Mouse (Mus musculus) heart, embryonic 15.5 days (tissue): Measurements from ENCODE around the gene Cfb. TPM values are rescaled to one million over a fixed set of nuclear protein-coding genes. Genes with fewer than 3 reads are reported as not detected.

ENCODE experiments used
- ATAC-seq: fragments of 200-750 bp; cut with Nextera tagmentation; replicated peaks from 2 replicates; pipeline ENCODE4 v1.8.0; 2017; ENCODE audit warnings: low read depth, moderate TSS enrichment; ENCODE audit not compliant: insufficient number of reproducible peaks, insufficient read depth, low FRiP score
- H3K27ac ChIP-seq: fragments of 300-500 bp; sonication (generic); 2 replicates; pipeline ENCODE4 v1.5.1; 2015; ENCODE audit warnings: mild to moderate bottlenecking, inconsistent platforms
- H3K27me3 ChIP-seq: fragments of 300-500 bp; sonication (generic); 2 replicates; pipeline ENCODE4 v1.6.1; 2015; ENCODE audit warnings: inconsistent platforms
- H3K36me3 ChIP-seq: fragments of 300-500 bp; sonication (generic); 2 replicates; pipeline ENCODE4 v1.6.1; 2015; ENCODE audit warnings: mild to moderate bottlenecking, inconsistent platforms
- H3K4me1 ChIP-seq: fragments of 300-500 bp; sonication (generic); replicated peaks from 2 replicates; pipeline ENCODE4 v1.6.1; 2015; ENCODE audit warnings: inconsistent platforms
- H3K4me2 ChIP-seq: fragments of 300-500 bp; sonication (generic); 2 replicates; pipeline ENCODE4 v1.6.1; 2015; ENCODE audit warnings: inconsistent platforms, mild to moderate bottlenecking, moderate library complexity
- H3K4me3 ChIP-seq: fragments of 300-500 bp; sonication (generic); 2 replicates; pipeline ENCODE4 v1.5.1; 2015; ENCODE audit warnings: mild to moderate bottlenecking, inconsistent platforms
- H3K9ac ChIP-seq: fragments of 300-500 bp; sonication (generic); 2 replicates; pipeline ENCODE4 v1.6.1; 2015; ENCODE audit warnings: mild to moderate bottlenecking, inconsistent platforms
- H3K9me3 ChIP-seq: fragments of 300-500 bp; sonication (generic); replicated peaks from 2 replicates; pipeline ENCODE4 v1.6.1; 2016; ENCODE audit warnings: inconsistent platforms
- WGBS: fragments of 180-500 bp; shearing (Covaris S2); methylation state at CpG from one replicate; pipeline ENCODE4 v1.1.7; 2015; ENCODE audit warnings: mixed read lengths; 5-methylcytosine and 5-hydroxymethylcytosine counted together
- polyA plus RNA-seq: library from polyadenylated mRNA; unstranded; fragments of >200 nt; fragmentation: Nextera tagmentation; extraction: Ambion mirVana; gene quantifications from 2 replicates; pipeline ENCODE4 v1.2.1, GENCODE M21; 2015

Gene Cfb
- polyA plus RNA-seq, 1 experiment from 2014 or later, result 1.8 TPM

GRCm38 (mm10) chr17:34881683-34882310 lies 19.5 kb upstream of the Cfb start, which contains the start of gene Gm20547:
TSS of gene Gm20547 (minus strand) at chr17:34882042.
- Histone ChIP-seq H3K4me2 (peak within 1 kb of the TSS; percentile 46), H3K4me3 (no peak within 1 kb of the TSS)
- ATAC-seq, result no peak

GRCm38 (mm10) chr17:34881166-34881565 lies 18.8 kb upstream of the Cfb start:
- no peak overlapping the region for H3K27ac ChIP-seq
- no peaks in the 10 kb centered on the region for H3K9me3 ChIP-seq
- no peak for ATAC-seq
- no peak overlapping the region for H3K4me2 ChIP-seq
- no peak overlapping the region for H3K9ac ChIP-seq
- H3K27me3 ChIP-seq, result no peaks in the 10 kb centered on the region
- no peaks in the 10 kb centered on the region for H3K36me3 ChIP-seq
- no peak overlapping the region for H3K4me3 ChIP-seq
- H3K4me1 ChIP-seq, result peaks cover 10% of the 10 kb centered on the region

More at GRCm38 (mm10) chr17:34881683-34882310, 19.5 kb upstream of the Cfb start, which contains the start of gene Gm20547:
- H3K9ac ChIP-seq, result no peak within 1 kb of the TSS
- 15% methylated on average over 15 of the region's 15 CpGs for WGBS
- H3K27ac ChIP-seq, result no peak within 1 kb of the TSS
- H3K4me1 ChIP-seq, result peaks cover 10% of the 10 kb centered on the region
- no peaks in the 10 kb centered on the region for H3K9me3 ChIP-seq
- no peaks in the 10 kb centered on the region for H3K36me3 ChIP-seq
- no peaks in the 10 kb centered on the region for H3K27me3 ChIP-seq

GRCm38 (mm10) chr17:34879336-34879879 lies 17.1 kb upstream of the Cfb start, which contains the start of gene Zbtb12:
TSS of gene Zbtb12 (plus strand) at chr17:34879483.
- Histone ChIP-seq H3K9me3 (no peaks in the 10 kb centered on the region), H3K9ac (no peak within 1 kb of the TSS), H3K4me3 (no peak within 1 kb of the TSS), H3K36me3 (no peaks in the 10 kb centered on the region), H3K4me1 (peaks cover 10% of the 10 kb centered on the region), H3K27ac (no peak within 1 kb of the TSS), H3K4me2 (0 out of 2 replicates have a peak within 1 kb of the TSS, but pooled peaks have one; percentile 1), H3K27me3 (no peaks in the 10 kb centered on the region)
- ATAC-seq, result no peak
- WGBS, result 54% methylated on average over 11 of the region's 11 CpGs

- Histone ChIP-seq H3K36me3 (no peaks in the 10 kb centered on the region), H3K27ac (no peak overlapping the region), H3K4me3 (no peak overlapping the region), H3K4me1 (peaks cover 2% of the 10 kb centered on the region; the same call in 1 of the 2 replicates), H3K9ac (no peak overlapping the region), H3K9me3 (no peaks in the 10 kb centered on the region), H3K4me2 (no peak overlapping the region), H3K27me3 (no peaks in the 10 kb centered on the region)
- no peak for ATAC-seq
- WGBS, result 85% methylated on average over 6 of the region's 6 CpGs
Observed at GRCm38 (mm10) chr17:34874321-34874720, 12.0 kb upstream of the Cfb start.

GRCm38 (mm10) chr17:34865981-34866380 lies 3.7 kb upstream of the Cfb start:
- H3K36me3 ChIP-seq, result no peaks in the 10 kb centered on the region
- no peaks in the 10 kb centered on the region for H3K9me3 ChIP-seq
- no peak overlapping the region for H3K4me3 ChIP-seq
- H3K9ac ChIP-seq, result no peak overlapping the region
- 53% methylated on average over 7 of the region's 7 CpGs for WGBS
- 0 out of 2 replicates have a peak, but pooled peaks cover 18% of the 10 kb centered on the region for H3K27me3 ChIP-seq
- no peak overlapping the region for H3K4me2 ChIP-seq
- no peaks in the 10 kb centered on the region for H3K4me1 ChIP-seq
- no peak for ATAC-seq
- H3K27ac ChIP-seq, result no peak overlapping the region

- no peak overlapping the region for H3K27ac ChIP-seq
- no peaks in the 10 kb centered on the region for H3K4me1 ChIP-seq
- H3K36me3 ChIP-seq, result no peaks in the 10 kb centered on the region; the same call in 1 of the 2 replicates
- no peak overlapping the region for H3K4me3 ChIP-seq
- no peak overlapping the region for H3K4me2 ChIP-seq
- 0 out of 2 replicates have a peak, but pooled peaks cover 18% of the 10 kb centered on the region for H3K27me3 ChIP-seq
- no peak for ATAC-seq
- no peak overlapping the region for H3K9ac ChIP-seq
- WGBS, result 68% methylated on average over 13 of the region's 13 CpGs
- H3K9me3 ChIP-seq, result no peaks in the 10 kb centered on the region
Observed at GRCm38 (mm10) chr17:34861704-34862415, 458 bp downstream of the Cfb start.

- H3K27ac ChIP-seq, result no peak overlapping the region
- H3K4me1 ChIP-seq, result no peaks in the 10 kb centered on the region
- H3K4me3 ChIP-seq, result no peak overlapping the region
- 0 out of 2 replicates have a peak, but pooled peaks cover 18% of the 10 kb centered on the region for H3K27me3 ChIP-seq
- no peak overlapping the region for H3K9ac ChIP-seq
- ATAC-seq, result no peak
- H3K36me3 ChIP-seq, result no peaks in the 10 kb centered on the region; the same call in 1 of the 2 replicates
- no peak overlapping the region for H3K4me2 ChIP-seq
- WGBS, result 78% methylated on average over 9 of the region's 9 CpGs
- H3K9me3 ChIP-seq, result no peaks in the 10 kb centered on the region
Observed at GRCm38 (mm10) chr17:34860514-34860913, 1.8 kb downstream of the Cfb start.

- H3K9me3 ChIP-seq, result no peaks in the 10 kb centered on the region
- ATAC-seq, result no peak
- 0 out of 2 replicates have a peak, but pooled peaks cover 12% of the 10 kb centered on the region for H3K27me3 ChIP-seq
- H3K9ac ChIP-seq, result no peak overlapping the region
- H3K27ac ChIP-seq, result no peak overlapping the region
- peaks cover 16% of the 10 kb centered on the region for H3K36me3 ChIP-seq
- WGBS, result 70% methylated on average over 4 of the region's 4 CpGs
- no peak overlapping the region for H3K4me3 ChIP-seq
- no peak overlapping the region for H3K4me2 ChIP-seq
- no peaks in the 10 kb centered on the region for H3K4me1 ChIP-seq
Observed at GRCm38 (mm10) chr17:34858670-34859069, 3.6 kb downstream of the Cfb start.

- Histone ChIP-seq H3K4me3 (no peak overlapping the region), H3K4me2 (no peak overlapping the region), H3K27me3 (no peaks in the 10 kb centered on the region), H3K36me3 (peaks cover 24% of the 10 kb centered on the region), H3K9ac (no peak overlapping the region), H3K27ac (no peak overlapping the region), H3K4me1 (peaks cover 10% of the 10 kb centered on the region), H3K9me3 (no peaks in the 10 kb centered on the region)
- ATAC-seq, result no peak
- WGBS, result 28% methylated on average over 3 of the region's 3 CpGs
Observed at GRCm38 (mm10) chr17:34855825-34856224, 6.5 kb downstream of the Cfb start.

GRCm38 (mm10) chr17:34854761-34855160 lies 7.6 kb downstream of the Cfb start:
- no peak for ATAC-seq
- WGBS, result 70% methylated on average over 3 of the region's 3 CpGs
- peaks cover 14% of the 10 kb centered on the region for H3K4me1 ChIP-seq
- no peak overlapping the region for H3K4me3 ChIP-seq
- H3K36me3 ChIP-seq, result peaks cover 24% of the 10 kb centered on the region
- no peaks in the 10 kb centered on the region for H3K27me3 ChIP-seq
- H3K9ac ChIP-seq, result no peak overlapping the region
- no peak overlapping the region for H3K4me2 ChIP-seq
- no peak overlapping the region for H3K27ac ChIP-seq
- no peaks in the 10 kb centered on the region for H3K9me3 ChIP-seq

GRCm38 (mm10) chr17:34853511-34853910 lies 8.8 kb downstream of the Cfb start:
- peaks cover 19% of the 10 kb centered on the region for H3K4me1 ChIP-seq
- no peaks in the 10 kb centered on the region for H3K9me3 ChIP-seq
- no peak for ATAC-seq
- H3K27me3 ChIP-seq, result no peaks in the 10 kb centered on the region
- H3K36me3 ChIP-seq, result peaks cover 24% of the 10 kb centered on the region
- WGBS, result 79% methylated on average over 8 of the region's 8 CpGs
- no peak overlapping the region for H3K9ac ChIP-seq
- no peak overlapping the region for H3K4me3 ChIP-seq
- no peak overlapping the region for H3K27ac ChIP-seq
- no peak overlapping the region for H3K4me2 ChIP-seq
